Mouse (Mus musculus): Measurements from ENCODE around the gene Rnps1. TPM values are rescaled to one million over a fixed set of nuclear protein-coding genes. Genes with fewer than 3 reads are reported as not detected.
"Not testable (repeated sequence)": the region's sequence is repeated elsewhere in the genome, so short reads cannot be mapped to it uniquely, and the experiment has no call there.

Gene Rnps1
- total RNA-seq (2015; ENCODE audit: low replicate concordance) (38.7 and 42.8 TPM in 2 replicates), total RNA-seq (2017; ENCODE audit: low replicate concordance) (43.6 and 43.7 TPM in 2 replicates)

DNA sequence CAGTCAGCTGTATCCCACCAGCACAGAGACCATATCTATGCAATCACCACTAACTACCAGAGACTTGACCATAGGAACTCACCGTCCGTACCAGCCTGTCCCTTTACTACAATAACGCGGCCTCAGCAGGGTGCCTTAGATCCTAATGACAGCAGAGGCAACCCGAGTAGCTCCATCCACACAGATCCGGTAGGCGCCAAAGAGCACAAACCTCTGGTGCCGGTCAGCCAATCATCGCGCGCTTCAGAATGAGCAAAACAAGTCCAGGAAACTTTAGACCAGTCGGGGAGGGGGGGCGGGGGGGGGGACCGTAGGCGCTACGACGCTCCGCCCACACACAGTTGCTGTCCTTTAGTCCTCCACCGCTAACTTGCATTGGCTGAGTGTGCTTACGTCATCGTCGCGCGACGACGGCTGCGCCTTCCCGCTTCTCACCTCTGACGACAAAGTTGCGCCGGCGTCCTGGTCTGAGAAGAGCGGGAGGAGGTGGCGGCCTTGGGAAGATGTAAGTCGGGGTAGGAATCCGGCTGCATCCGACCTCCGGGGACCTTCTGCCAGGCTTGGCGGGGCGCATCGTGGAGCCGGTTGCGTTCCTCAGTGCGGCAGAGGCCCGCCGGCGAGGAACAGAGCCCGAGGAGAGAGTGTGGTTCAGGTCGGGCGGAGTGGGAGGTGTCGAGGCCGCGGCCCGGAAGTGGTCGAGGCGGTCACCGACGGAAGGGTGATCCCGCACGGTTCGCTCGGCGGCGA lies at the start of gene Rnps1:
Rnps1 (plus strand) TSS at position 336 of the 747 bp plus-strand sequence.
- ATAC-seq (replicated peaks; ENCODE audit: low FRiP score, poor library complexity, severe bottlenecking), result peak; percentile 83

DNA sequence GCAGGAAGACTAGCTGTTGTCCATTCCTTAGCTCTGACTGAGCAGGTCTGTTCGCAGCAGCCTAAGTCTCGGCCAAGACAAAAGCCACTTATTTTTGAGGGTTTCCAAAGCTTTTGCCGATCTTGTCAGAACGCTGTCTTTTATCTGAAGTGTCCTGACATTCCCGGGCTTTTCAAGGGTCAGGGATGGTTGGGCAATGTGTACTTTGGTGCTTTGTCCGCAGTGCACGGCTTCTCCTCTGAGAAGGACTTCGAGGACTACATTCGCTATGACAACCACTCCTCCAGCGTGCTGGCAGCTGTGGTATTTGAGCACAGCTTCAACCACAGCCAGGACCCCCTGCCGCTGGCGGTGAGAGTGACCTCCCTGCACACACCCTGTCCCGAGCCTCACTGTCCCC lies 48.5 kb upstream of the Rnps1 start:
- no peak for ATAC-seq (replicated peaks; ENCODE audit: low FRiP score, poor library complexity, severe bottlenecking)

DNA sequence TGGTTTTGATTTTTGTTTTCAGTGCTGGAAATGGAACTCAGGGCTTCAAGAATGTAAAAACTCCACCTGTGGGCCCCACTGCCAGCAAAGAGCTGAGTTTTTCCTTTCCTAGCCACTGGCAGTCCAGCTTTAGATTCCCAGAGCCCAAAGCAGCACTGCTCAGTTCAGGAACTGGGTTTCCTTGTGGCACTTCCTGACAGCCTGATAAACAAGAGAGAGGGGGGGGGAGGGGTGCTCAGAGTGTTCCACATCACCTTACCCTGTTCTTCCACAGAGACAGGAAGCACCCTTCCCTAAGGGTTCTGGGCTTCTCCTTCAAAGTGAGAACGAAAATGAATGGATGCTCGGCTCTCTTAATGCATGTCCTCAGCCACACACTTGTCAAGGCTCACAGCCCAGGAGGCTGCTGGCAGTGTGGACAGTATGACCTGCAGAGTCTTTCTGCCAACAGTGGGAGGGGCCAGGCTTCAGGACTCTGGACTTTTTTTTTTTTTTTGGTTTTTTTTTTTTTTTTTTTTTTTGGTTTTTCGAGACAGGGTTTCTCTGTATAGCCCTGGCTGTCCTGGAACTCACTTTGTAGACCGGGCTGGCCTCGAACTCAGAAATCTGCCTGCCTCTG lies 39.2 kb upstream of the Rnps1 start:
- ATAC-seq (replicated peaks; ENCODE audit: low FRiP score, poor library complexity, severe bottlenecking), result no peak

DNA sequence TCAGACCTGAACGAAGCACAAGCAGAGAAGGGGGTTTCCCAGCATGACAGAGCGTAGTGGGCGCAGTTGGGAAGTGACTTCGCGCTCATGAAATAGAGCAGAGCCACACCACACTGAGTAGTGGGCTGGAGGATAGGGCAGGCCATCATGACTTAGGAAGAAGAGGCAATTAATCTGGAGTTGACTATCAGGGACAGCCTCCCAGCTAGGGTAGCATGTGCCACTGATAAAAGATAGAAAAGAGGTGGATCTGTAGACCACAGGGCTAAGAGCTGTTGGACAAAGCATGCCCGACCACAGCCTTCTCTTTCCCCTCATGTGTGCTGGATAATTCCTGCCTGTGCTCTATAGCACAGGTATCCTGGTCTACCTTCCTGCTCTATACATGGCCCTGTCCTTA lies 38.5 kb upstream of the Rnps1 start:
- ATAC-seq (replicated peaks; ENCODE audit: low FRiP score, poor library complexity, severe bottlenecking), result no peak

DNA sequence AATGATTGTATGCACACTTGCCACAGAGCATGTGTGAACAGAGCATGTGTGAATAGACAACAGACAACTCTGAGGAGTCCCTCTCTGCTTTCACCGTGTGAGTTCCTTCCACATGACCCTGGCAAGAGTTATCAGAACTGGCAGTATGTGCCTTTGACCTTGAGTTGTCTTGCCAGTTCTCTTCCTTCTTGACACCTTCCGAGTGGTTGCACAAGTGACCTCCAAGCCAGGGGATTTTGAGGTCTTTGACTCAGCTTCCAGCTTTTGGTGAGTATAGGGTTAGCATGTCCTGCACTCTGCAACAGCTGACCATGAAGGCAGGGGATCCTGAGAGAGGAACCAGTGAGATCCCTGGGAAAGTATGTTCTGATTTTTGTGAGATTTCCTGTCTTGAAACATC lies 35.9 kb upstream of the Rnps1 start:
- ATAC-seq (replicated peaks; ENCODE audit: low FRiP score, poor library complexity, severe bottlenecking), result no peak

DNA sequence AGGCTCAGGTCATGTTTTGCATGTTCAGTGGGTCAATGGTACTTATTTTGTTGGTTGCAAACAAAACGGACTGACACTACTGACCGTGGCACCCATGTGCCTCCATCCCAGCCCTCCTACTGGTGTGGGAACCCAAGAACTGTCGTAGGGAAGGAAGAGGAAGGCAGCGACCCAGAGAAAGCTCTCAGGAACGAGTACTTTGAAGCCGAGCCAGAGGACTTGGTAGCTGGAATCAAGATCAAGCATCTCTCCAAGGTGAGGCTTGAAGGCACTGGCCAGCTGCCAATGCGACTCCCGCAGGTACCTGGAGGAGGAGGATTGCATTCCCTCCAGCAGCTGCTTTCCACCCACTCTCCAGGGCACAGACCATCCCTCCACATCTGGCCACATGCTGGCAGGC lies 30.6 kb upstream of the Rnps1 start:
- no peak for ATAC-seq (replicated peaks; ENCODE audit: low FRiP score, poor library complexity, severe bottlenecking)

DNA sequence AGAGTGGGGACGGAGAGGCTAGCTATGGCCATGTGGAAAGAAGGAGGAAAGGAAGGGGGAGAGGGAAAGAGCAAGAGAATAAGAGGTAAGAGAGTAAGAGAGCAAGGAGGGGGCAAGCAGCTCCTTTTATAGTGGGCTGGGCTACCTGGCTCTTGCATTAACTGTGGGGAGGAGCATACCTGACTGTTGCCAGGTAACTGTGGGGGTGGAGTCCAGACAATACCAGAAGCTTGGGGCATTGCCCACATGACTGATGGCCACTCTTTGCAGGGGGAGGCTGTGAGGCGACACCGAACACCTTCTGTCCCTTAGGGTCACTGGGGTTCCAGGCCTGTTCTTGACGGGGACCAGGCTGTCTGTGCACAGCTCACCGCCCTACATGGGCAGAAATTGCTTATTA lies 25.7 kb upstream of the Rnps1 start:
- ATAC-seq (replicated peaks; ENCODE audit: low FRiP score, poor library complexity, severe bottlenecking), result no peak

DNA sequence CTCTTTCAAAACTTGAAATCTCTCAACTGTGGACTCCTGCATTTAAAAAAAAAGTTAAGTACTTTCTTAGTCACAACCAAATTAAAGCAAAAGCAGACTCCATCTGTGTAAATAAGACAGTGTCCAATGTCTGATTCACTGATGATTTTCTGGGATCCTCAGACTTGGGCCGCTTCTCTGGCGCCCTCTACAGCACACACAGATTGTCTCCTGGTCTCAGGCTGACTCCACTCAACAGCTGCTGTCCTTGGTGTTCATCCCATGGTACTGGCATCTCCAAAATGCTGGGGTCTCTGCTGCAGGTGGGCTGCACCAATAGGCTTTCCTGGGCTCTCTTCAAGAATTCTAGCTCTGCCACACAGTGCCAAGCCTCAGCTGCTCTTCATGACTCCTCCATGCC lies 24.5 kb upstream of the Rnps1 start:
- ATAC-seq (replicated peaks; ENCODE audit: low FRiP score, poor library complexity, severe bottlenecking), result no peak

DNA sequence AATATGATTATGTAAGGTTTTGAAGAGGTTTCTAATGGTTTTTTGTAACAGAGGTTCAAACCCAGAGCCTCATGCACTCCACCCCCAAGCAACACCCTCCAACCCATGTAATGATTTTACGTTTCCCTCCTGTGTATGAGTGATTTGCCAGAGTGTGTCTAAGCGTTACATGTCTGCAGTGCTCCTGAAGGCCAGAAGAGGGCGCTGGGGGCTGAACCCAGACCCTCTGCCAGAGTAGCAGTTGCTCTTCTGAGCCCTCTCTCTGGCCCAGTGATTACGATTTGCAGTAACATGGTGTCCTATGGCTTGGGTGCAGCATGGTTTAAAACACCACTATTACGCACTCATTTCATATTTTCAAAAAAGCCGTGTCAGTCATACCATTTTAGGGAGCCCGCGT lies 23.2 kb upstream of the Rnps1 start:
- ATAC-seq (replicated peaks; ENCODE audit: low FRiP score, poor library complexity, severe bottlenecking), result peak; percentile 59; the same call in 1 of the 2 replicates

DNA sequence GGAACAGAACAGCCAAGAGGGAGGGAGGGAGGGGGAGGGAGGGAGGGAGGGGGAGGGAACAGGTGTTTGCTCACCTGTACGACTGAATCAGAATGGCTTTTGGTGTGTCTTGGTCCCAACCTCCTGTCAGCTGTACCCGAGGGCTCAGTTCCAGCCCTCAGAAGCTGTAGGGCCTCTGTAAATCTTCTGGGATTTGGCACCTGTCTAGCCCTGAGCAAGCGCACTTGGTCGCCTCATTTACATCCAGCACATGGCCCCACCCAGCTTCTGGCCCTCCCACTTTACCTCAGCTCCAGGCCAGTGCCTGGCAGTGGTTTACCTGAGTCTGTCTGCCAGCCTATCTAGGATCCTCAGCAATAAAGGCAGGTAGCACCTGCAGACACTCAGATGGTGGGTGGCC lies 20.8 kb upstream of the Rnps1 start:
- no peak for ATAC-seq (replicated peaks; ENCODE audit: low FRiP score, poor library complexity, severe bottlenecking)

DNA sequence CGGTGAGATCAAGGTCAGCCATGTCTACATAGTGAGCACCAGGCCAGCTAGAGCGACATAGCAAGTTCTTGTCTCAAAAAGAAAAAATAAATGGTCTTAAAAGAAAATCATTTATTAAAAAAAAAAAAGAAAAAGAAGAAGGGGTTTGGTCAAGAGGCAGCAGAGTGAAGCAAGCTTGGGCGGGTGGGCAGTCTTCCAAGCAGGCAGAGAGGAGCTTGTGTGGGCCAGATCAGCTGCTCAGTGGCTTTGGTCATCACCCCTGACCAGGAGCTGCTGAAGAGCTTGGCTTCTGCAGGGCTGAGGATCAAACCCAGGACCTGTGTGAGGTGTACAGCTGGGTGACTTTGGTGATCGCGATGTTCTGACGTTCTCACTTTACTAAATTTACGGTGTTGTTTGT lies 19.9 kb upstream of the Rnps1 start:
- no peak for ATAC-seq (replicated peaks; ENCODE audit: low FRiP score, poor library complexity, severe bottlenecking)

DNA sequence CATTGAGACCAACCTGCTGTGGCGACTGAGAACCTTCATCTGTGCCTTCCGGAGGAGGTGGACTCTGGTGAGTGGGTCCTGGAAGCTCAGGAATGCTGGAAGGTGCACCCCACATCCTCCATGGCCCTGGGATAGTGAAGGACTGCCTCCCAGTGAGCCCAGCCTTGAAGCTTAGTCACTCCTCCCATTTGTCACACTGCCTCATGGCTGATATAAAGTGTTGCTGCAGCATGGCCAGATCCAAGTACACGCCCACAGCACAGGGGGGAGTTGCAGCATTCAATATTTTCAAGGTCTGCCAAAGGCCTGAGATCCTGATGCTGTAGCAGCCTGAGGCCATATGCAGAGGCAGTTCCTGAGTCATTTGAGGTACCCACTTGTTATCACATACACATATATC lies 12.0 kb upstream of the Rnps1 start:
- no peak for ATAC-seq (replicated peaks; ENCODE audit: low FRiP score, poor library complexity, severe bottlenecking)

DNA sequence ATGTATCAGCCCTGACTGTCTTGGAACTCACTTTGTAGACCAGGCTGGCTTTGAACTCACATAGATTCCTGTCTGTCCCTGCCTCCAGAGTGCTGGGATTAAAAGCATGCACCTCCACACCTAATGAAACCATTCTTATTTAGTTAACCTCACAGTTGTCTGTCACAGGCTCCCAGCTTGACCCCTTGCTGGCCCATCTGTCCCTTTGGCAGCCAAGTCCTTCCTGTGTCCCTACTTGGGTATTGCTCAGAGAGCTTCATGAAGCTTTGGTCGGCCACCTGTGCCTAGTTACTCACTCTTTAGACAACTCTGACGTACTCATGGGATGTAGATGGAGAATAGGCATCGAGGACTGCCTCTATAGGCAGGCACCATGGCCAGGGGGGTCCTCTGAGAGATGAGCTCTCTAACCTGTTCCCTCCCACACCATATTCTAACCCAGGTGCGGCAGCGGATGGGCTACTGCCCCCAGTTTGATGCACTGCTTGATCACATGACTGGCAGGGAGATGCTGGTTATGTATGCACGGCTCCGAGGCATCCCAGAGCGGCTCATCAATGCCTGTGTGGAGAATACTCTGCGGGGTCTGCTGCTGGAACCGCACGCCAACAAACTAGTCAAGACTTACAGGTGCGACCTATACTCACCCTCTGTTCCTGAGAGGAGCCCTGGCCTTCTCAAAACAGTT lies 7.1 kb upstream of the Rnps1 start:
- ATAC-seq (replicated peaks; ENCODE audit: low FRiP score, poor library complexity, severe bottlenecking), result no peak

DNA sequence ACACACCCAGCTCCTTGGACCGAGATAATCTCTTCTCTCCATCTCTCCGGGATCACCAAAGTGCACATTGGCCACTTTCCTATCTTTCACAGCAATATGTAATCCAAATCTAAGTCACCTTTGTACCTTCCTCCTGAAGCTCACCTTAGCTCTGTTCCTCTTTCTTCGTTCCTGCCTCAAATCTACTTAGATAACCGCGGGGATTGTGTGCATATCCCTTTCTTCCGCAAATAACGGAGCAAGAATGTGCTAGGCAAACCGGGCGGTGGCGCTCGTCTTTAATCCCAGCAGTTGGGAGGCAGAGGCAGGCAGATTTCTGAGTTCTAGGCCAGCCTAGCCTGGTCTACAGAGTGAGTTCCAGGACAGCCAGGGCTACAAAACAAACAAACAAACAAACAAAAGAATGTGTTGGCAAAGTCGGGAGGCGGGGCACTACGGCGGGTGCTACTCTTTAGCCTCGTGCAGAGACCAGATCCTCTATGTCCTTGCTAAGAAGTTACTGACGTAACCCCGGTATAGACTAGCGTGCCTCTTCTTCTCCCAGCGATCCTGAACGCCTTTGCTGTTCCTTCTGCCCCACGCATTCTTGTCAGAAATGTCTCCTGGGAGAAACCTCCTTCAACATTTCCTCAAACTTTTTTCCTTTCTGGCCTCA lies 681 bp upstream of the Rnps1 start:
- peak; percentile 51 for ATAC-seq (replicated peaks; ENCODE audit: low FRiP score, poor library complexity, severe bottlenecking)

DNA sequence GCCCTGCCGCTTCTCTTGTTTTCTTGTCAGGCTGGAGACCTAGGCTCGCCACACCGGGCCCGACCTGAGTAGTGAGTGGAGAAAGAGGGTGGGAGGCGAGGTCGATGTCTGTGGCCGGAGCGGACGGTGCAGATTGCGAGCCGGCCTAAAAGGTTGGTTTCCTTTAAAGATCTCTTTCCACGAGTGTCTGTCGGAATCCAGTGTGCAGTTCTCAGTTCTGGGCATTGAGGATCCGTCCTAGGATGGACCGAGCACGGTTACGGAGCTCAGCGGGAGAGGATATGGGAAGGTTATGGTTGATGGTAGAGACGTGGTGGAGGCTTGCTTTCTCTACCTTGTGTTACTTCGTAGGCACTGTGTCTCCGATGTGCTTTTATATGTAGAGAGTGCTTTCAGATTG lies 646 bp downstream of the Rnps1 start:
- ATAC-seq (replicated peaks; ENCODE audit: low FRiP score, poor library complexity, severe bottlenecking), result peak; percentile 3

DNA sequence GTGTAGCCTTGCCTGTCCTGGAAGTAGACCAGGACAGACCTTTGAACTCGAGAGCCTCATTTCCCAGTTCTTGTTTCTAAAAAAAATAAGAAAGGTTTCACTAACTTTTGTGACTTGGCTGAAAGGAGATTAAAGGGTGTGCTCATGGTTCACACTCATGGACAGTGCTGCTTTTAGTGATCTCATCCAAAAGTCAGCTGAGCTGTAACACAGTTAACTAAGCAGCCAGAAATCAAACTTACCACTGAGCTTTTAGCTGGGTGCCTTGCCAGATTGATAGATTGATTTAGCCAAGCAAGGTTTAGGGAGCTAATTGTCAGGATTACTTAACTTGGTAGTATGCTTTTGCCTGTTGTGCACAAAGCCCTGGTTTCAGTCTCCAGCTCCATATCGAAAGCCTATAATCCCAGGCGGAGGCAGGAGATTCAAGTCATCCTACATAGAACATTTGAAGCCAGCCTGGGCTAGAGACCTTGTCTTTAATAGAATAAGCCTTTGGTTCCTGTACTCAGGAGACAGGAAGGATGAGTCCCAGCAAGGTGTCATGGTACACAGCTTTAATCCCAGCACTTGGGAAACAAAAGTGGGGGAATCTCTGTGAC lies 1.8 kb downstream of the Rnps1 start:
- no peak for ATAC-seq (replicated peaks; ENCODE audit: low FRiP score, poor library complexity, severe bottlenecking)

DNA sequence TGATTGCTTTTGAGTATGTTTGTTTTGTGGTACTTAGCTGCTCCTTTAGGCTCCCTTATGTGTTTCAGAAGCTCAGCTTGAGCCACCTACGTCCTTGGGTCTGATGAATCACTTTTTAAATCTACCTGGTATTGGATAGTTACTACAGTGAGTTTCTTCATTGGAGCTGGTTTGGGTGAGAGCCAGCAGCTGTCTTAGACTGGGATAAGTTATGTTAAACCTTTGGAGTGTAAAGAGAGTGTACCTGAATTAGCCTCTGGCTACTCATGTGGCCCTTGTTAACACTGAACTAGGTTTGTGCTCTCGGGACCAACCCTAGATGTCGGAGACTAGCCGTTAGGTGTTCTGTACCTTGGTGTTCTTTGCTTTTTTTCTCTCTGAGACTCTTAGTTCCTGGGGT lies 8.7 kb downstream of the Rnps1 start:
- no peak for ATAC-seq (replicated peaks; ENCODE audit: low FRiP score, poor library complexity, severe bottlenecking)

DNA sequence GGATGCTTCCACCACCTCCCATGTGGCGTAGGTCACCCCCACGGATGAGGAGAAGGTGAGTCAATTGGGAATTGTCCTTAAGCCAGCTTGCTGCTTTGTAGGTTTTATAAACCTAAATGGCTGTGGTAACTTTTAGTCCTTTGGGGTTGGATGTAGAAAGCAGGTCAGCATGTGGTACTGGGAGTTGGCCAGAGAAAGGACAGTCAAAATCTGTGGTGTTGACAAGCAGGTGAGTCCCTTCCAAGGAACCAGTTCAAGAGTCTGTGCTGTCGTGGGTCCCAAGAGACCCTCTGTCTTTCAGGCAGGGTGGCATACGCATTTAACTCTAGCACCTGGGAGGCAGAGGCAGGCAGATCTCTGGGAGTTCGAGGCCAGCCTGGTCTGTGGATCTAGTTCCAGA lies 10.1 kb downstream of the Rnps1 start:
- ATAC-seq (replicated peaks; ENCODE audit: low FRiP score, poor library complexity, severe bottlenecking), result no peak

DNA sequence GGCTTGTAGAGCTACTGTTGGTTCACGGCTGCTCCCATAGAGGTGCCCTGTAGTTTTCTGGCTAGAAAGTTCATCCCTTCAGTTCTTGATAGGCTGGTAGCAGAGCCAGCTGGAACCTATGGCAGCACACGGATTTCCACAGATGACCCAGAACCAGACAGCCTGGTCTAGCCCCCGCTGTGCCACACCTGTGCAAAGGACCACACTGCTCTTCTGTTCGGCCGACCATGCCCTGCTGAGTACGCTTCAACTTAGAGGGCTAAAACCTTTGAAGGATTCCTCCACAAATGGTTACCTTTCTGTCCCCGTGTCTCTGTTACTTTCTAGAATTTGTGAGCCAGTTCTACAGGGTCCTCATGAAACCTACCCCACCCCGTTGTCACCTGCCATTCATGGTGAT lies 11.0 kb downstream of the Rnps1 start:
- not testable (repeated sequence) for ATAC-seq (replicated peaks; ENCODE audit: low FRiP score, poor library complexity, severe bottlenecking)

DNA sequence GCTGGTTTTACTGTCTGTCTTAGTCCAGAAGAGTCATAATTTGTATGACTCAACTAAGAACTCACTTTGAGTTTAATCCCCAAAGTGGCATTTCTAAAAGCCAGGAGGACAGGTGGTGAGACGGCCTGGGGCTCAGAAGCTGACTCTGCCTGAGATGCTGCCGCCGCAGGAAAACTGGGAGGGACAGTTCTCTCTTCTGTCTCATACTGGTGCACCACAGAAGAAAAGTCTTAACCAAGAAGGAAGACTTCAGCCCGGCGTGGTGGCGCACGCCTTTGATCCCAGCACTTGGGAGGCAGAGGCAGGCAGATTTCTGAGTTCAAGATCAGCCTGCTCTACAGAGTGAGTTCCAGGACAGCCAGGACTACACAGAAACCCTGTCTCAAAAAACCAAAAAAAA lies 11.5 kb downstream of the Rnps1 start:
- ATAC-seq (replicated peaks; ENCODE audit: low FRiP score, poor library complexity, severe bottlenecking), result no peak

All from erythroblast, adult 5-6 weeks (primary cell).